Mouse (Mus musculus) embryo, embryonic 10.5 days (tissue): ENCODE data around the gene Rbfox3.

Source experiments
- DNase-seq: peaks from one replicate; pipeline ENCODE4 v3.0.0-alpha.2; 2015; ENCODE audit warnings: low spot score

The Rbfox3 gene

DNA sequence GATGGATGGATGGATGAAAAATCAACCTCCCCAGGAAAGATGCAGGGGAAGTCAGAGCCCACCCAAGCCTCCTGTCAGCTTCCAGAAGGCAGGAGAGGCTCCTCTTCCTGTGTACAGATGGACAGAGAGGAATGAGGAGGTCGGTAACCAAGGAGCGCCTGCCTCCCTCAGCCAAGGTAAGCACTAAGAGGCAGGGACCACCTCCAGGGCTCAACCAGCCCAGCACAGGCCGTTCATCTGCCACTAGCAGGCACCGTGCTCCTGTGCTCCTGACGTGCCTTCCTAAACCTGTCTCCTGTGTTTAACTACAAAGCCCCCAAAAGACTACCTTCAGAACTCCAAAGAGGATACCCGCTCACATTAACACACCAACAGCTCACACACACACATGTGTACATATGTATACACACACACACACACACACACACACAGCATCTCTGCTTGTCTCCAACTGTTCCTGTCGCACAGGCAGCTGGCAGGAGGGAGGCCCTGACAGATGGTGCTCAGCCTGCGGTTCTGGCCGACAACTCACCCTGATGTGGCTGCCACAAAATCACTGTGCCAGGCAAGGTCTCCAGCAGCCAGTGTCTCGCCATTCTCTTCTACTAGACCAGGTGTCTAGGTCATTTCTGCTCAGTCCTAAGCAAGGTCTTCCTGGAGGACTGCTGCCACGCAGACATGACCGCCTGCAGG lies 151.0 kb downstream of the Rbfox3 start:
- no peak for DNase-seq

DNA sequence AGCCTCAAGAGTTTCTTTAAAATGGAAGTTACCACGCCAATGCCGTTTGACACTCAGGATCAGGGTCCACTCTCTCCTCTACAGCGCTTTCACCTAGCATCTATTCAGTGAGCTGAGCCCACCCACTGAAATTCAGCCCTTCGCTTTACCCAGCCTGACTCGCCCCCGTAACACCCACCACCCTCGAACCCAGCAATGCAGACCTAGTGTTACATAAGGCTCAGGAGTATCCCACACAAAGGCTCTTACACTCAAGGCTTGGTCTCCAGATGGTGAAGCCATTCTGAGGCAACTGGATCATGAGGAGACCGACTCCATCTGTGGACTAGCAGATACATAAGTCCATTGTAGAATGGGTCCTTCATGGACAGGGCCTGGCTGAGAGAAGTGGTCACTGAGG lies 152.2 kb downstream of the Rbfox3 start:
- DNase-seq, result no peak

DNA sequence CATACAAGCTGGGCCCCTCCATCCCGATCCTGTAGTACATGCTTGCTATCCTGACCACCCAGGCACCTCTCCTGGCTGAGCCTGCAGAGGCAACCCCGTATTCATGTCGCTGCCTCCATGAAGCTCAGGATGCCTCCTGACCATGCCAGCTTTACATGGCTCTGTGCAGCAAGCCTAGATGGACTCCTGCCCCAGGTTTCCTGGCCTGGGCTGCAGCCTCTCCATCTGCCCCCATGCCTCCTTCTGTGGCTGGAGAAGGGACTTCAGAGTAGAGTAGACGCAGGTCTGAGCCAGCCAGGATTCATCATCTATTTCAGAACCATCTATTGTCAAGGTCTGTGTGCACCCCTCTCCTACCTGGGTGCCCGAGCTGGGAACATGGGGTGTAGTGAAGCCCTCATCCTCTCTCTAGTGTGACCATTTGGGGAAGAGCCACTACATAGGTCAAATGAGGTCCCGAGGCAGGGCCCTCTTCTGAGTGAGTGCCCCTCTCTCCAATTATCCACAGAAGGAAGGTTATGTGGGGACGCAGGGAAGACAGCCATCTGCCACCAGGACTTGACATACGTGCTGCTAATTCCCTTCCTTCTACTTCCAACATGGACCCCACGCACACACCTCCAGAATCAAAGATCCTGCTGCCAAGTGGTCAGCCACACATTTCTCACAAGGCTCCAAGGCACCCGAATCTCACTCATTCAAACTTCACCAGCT lies 153.0 kb downstream of the Rbfox3 start:
- DNase-seq, result no peak

DNA sequence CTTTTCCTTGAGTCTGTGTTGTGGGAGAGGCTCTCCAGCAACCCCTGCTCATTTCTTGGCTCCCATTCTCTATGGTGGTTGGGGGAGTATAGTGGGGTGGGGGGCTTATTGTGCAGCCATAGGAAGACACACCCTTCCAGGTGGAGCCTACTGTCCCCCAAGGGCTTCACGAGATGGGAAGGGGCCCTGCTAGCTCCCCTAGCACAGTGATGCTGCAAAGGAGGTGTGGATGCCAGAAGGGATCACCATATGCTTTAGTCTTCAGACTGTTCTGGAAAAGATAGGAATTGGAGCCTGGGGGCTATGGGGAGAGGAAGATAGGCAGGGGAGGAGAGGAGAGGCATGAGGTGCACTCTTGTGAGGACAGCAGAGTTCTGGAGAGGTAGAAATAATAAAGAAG lies 153.9 kb downstream of the Rbfox3 start:
- DNase-seq, result no peak

DNA sequence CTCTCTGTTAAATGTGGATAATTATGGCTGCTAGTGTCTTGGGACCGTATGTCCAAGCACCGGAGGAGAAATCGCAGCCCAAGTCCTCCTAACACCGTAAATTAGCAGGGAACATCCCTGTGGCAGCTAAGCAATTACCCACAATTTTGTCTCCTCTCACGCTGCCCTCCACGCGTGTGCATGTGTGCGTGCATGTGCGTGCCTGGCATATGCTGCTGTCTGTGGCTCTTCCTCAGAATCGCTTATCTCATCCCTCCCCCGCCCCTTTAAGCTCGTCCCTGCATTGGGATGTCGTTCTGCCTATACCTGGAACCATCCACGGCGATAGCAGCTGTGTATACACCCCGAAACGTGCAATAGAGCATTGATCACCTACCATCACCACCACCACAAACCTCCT lies 156.4 kb downstream of the Rbfox3 start:
- DNase-seq, result no peak

DNA sequence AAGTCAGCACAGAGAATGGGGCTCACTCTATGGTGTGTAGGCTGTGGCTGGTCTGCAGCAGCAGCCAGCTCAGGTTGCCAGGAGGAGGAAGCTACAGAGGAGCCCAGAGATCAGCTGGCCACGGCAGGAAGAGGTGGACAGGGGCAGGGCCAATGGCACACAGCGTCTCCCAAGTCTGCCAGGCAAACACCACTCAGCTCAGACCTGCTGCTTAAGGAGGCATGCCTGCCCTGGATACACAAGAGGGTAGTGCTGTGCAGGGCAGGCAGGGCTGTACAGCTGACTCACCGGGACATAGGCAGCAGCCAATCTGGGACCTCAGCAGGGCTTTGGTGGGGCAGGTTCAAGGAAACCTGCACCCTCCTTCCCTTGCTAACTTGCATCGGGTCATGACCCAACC lies 156.9 kb downstream of the Rbfox3 start:
- no peak for DNase-seq

DNA sequence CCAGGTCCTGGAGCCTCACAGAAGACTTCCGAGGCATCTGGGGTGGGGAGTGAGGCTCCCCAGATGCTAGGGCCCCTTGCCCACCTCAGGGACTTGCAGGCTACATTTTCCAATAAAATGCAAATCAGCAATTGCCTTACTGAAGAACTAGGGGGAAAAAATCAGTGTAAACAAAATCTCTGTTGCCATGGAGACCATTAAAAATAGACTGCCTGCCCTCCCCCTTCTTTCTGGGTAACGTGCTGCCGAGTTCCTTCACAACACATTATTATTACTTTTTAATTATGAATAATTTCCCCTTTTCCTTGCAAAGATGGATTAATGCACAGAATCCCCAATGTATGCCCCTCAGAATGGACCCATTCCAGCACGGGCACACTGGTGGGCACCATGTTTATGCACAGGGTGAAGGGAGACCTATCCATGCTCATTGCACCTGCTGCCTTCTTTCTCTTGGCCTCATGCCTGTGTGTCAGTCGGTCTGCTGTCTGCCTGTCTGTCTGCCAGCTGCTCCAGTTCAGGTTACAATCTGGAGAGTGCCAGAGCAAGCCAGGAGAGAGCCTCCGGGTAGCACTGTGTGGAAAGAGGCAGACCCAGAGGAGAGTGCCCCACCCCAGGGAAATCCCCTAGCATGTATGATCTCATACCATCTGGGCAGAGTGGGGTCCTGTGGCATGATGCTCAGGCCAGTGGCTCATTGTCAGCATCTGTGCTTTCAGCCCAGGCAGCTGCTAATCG lies 159.3 kb downstream of the Rbfox3 start:
- DNase-seq, result no peak

DNA sequence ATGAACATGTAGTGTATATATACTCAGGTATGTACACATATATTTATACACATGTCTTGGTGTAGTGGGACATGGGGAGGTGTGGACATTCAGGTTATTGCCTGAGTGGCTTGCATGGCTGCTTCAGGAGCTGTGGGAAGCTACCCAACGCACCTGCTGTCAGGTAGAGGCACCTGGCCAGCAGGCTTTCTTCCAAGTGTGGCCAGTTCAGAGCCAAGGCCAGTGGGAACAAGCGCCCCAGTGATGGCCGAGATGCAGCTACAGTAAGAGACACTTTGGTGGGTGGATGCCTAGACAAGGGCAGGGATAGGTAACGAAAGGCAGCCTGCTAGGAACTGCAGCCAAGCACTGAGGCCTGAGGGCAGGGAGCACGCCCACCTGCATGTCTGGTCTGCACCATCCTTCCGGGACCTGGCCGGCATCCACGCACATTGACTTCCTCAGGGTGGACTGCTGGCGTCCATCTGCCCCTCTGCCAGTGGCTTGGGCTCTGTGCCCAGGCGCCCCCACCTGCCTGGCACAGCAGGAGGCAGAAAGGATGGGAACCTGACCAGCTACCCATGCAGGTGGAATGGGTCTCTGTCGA lies 160.6 kb downstream of the Rbfox3 start:
- DNase-seq, result no peak

DNA sequence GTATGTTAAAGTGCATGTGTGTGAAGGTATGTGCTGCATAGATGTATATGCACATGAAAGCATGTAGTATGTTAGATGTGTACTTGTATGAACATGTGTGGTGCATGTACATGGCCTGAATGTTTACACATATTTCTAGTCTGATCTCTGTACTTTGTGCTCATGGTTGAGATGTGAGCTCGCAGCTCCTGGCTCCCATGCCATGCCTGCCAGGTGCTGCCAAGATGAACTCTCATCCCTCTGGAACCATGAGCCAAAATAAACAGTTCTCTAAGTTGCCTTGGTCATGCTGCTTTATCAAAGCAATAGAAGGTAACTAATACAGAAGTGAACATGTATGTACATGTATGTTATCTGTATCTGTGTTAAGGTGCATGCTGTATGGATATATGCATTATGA lies 161.9 kb downstream of the Rbfox3 start:
- DNase-seq, result no peak

DNA sequence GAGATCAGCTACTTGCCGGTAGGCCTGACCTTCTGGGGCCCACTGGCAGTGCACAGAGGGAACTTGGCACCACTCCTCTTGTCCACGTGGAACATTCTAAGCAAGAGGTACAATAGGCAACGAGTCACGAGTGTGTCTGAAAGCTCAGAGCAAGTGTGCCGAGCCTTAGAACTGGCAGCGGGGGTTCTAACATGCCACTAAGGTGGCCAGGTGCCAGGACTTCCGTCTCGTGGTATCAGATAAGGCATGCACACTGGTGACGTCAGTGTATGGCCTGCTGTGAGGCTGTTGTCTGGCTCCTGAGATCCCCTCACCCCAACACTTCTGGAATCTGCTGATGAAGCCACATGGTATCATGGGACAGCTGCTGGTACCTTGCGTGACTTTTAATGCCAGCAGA lies 162.8 kb downstream of the Rbfox3 start:
- no peak for DNase-seq

DNA sequence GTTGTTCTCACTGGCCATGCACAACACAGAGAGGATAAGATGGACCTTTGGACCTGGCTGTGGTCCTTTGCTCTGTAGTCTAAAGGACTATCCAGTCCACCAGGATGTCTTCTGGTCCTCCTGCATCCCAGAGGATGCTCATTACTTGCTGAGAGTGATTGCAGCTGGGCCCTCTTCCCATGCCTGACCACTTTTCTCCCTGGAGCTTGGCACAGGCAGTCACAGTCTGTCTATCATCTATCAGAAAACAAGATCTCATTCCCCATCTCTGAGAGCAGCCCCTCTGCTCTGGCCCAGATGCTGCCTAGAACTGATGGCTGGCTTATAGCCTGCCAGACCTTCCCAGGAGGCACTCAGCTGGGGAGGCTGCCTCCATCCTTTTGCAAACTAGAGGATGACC lies 166.1 kb downstream of the Rbfox3 start:
- no peak for DNase-seq

DNA sequence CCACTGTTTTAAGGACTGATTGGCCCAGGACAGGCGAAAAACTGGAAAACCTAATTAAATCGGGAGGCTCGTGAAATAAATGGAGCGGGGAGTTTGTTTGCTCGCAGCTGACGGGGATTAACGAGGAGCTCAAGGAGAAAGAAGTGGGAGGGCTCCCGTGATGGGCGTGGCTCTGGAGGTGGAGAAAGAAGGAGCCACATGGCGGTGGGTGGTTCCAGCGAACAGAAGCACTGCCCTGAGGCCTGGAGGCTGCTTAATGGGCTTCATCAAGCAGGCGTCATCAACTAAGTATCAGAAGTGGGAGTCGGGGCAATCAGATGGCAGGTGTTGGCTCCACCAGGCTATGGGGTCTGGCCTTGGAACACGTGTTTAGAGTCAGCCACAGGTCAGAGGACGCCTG lies 166.6 kb downstream of the Rbfox3 start:
- DNase-seq, result peak; percentile 86

DNA sequence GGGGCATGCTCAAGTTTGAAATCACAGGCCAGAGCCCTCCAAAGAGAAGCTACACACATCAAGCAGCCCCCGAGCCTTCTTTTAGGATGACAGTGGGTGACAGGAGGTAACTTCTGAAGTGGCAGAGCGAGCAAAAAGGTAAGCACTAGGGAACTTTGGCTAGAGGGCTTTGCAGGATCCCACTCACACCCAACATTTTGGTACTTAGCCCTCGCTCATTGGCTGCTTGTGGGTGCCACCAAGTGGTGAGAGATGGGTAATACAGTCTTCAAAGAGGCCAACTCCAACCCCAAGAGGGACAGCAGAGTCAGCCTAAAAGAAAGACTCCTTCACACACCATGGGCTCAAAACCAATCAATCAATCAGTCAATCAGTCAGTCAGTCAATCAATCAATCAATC lies 168.6 kb downstream of the Rbfox3 start:
- DNase-seq, result peak; percentile 84

DNA sequence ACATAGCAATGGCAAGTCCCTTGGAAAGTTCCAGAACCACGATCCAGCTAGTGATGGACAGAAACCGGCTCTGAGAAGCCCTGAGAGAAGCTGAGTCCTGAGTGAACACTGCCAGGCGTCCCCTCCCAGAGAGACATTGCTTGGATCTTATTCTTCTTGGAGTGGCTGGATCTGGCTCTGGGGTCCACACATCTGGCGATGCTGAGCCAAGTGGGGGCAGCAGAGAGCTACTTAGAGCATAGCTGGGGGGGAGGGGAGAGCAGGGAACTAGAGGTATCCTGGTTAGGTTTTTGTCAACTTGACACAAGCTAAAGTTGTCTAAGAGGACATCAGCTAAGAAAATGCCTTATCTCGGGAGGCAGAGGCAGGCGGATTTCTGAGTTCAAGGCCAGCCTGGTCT lies 170.1 kb downstream of the Rbfox3 start:
- DNase-seq, result peak; percentile 65

DNA sequence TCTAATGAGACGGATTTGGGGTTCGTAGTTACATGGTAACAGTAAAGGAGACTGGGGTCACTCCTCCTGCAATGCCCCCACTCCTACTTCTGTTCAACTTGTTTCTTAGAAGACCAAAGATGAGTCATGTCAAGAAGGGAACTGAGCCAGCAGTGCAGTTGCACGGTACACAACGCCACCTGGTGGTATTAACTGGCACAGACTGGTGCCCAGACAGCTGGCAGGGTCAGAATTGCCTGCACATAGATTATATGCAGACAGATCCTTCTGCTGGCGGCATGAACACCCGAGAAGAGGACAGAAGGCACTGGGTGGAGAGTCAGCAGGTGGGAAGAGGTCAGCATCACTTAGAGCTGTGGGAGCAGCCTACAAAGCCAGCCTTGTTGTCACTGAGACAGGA lies 171.4 kb downstream of the Rbfox3 start:
- DNase-seq, result peak; percentile 83

DNA sequence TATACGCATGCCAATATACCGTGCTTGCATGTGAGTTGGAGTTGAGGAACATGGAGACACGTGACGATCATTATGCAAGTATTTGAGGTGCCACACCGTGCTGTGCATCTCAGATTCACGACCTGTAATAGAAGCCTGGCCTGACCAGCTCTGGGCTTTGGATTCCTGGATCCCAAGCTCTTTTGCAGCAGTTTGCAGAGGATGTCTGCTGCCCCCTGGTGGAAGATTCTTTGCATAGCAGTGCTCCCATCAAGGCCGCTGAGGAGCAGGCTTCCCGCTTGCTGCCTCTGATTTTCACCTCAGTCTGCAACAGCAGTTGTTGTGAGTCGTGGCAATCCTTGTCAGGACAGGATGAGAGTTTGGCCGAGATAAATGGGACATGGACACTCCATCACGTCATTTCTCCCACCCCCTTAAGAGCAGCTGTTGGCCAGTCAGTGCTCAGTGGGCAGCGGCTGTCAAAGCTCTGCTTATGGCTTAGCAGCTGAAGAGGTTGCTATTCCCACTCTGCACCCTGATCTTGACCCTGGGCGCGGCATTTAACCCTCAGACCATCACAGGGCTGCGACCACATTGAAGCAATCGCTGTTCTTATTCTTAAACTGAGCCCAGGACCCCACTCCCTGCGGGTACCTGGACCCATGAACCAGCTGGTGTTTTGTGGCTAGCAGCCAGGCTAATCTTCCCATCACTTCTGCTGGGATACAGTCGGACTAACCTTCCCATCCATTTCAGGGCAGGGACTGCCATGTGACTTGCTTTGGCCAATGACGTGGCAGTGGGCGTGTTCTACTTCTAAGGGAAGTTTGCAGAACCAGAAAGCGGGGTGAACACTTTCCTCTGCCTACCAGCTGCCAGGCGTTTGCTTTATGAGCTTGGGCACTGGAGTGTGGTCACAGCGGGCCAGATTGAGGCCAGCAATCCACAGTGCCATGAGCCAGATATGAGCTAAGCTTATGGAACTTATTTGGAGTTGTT lies 172.3 kb downstream of the Rbfox3 start:
- DNase-seq, result peak; percentile 93

DNA sequence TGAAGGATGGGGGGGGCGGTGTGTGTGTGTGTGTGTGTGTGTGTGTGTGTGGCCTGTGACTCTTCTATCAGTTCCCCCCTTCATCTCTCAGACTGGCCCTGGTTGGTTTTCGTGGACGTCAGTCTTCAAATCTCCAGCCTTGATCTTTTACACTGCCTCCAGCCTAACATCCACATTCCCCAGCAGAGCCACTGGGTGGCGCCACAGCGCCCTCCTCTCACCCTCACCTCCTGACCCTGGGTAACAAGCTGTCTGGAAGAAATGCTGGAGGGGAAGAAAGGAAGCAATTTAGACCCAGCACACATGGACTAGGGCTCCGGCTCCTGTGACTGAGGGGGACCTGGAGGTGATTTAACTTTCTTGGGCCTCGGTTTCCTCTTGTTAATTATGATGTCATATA lies 173.1 kb downstream of the Rbfox3 start:
- DNase-seq, result peak; percentile 28

DNA sequence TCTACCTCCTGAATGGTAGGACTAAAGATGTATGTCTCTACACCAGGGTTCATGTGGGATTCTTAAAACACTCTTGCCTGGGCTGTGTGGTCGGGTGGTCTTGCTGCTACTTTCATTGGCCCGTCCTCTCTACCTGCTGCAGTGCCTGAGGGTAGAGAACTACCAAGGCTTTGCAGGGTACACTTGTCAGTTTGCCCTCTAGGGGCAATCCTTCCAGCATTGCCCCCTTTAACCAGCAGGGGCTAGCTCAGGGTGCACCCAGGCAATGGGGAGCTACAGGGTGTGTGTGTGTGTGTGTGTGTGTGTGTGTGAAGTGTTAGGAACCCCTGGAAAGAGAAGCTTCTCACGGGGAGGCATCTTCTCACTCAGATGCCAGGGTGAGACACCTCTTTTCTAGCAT lies 173.6 kb downstream of the Rbfox3 start:
- DNase-seq, result no peak

DNA sequence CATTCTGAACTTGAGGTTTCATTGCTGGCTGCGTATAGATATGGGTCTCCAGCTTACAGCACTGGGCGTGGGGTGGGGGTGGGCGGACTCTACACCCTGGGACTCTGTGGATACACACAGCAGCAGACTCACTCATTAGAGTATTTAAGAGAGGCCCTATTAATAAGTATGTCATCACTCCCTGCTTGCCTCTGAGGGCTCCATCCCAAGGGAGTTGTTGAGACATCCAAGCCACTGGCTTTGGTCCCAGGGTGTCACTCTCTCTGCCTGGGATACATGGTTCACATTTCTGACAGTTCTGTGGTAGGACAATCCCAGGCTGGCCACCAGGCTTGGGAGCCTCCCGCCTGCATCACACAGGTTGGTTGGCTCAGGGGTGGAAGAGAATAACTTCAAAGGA lies 174.4 kb downstream of the Rbfox3 start:
- no peak for DNase-seq

DNA sequence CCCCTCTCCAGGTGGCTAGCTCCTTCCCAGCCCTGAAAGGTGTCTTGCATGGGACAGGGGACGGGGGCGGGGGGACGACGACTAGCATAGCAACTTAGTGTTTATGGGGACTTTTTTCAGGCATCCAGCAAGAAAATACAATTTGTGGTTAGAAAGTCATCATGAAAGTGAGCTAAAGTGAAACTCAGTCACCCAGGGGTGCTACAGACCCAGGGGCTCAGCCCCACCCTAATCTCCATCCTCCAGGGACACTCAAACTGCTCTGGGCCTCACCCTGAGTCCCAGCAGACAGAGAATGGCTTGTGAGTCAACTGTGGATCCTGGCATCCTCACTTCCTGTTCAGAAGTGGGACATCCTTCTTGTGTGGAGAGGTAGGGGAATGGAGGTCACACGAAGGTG lies 179.7 kb downstream of the Rbfox3 start:
- DNase-seq, result no peak

DNA sequence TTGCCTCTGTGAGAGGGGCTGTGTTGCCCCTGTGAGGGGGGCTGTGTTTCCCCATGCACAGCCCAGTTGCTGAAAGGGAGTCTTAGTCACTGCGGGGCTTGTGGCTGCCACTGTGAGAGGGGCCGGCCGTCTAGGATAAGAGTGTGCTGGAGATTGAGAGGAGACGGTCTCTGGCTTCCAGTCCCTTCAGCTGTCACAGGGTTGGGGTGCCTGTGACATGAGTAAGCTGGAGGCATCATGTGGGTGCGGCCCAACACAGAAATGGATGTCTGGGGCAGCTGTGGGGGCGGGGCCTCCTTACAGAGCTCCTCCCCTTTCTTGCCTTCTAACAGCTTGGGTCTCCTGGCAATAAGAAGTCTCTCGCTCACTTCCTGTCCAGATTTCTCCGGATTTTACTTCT lies 182.0 kb downstream of the Rbfox3 start:
- peak; percentile 29 for DNase-seq

DNA sequence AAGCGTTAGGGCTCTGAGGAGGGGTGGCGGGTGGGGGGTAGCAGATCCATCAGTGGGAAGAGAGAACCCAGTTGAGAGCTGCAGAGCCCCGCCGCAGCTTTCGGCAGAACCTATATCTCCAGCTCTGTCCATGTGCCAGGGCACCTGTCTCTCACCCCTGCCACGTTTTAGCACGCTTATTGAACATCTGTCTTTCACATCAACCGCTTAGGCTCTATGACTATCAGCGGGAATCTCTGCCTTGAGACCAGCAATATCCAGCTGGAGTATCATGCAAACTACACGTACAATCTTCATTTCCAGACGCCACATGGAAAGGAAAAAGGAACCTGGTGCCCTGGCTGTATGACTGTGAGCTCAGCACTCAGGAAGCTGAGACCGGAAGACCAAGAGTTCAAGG lies 182.6 kb downstream of the Rbfox3 start:
- DNase-seq, result no peak
